Mouse (Mus musculus) spleen, postnatal 36 days (tissue): ENCODE data around the gene Psmb7.

Experiments used
- DNase-seq, 2 experiments: peaks; one replicate each; pipeline ENCODE4 v3.0.0; 2022; ENCODE audit warnings: low spot score in 2 of 2, mixed read lengths in 1 of 2

Psmb7 gene

DNA sequence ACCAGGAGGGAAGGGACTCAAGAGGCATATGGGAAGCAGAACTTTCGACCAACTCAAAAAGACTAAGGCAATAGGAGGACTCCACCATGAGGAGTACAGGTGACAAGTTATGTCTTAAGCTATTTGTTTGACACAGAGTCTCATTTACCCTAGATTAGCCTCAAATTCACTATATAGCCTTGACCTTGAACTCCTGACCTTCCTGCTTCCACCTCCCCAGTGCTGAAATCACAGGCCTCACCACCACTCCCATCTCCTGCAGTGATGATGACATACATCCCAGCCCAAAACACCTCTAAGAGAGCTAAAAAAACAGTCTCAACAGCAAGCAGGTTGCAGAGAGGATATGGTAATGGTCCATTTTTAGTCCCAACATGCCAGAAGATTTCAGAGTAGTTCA is 2.1 kb downstream of the Psmb7 start:
- DNase-seq, result no peak

DNA sequence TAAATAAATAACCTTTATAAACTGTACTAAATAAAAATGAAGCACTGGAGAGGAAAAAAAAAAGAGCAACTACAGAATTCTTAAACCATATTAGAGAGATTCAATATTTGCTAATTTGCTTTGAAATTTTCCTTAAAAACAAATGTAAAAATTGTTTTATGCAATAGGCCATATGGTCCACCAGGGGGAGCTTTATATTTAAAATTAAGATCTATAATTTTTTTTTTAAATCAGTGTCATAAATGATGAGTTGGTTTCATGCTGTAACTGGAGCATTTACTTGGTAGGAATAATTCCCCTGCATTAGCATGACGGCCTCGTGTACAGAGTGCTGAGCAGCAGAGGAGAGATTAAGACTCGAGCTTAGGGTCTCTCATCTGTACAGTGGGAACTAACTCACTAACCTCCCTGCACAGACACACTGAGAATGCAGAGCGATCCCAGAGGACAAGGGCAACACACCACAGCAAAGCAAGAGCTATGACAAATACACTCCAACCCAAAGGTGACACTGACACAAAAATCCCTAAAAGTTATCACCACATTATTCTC is 6.1 kb downstream of the Psmb7 start:
- no peak for DNase-seq

DNA sequence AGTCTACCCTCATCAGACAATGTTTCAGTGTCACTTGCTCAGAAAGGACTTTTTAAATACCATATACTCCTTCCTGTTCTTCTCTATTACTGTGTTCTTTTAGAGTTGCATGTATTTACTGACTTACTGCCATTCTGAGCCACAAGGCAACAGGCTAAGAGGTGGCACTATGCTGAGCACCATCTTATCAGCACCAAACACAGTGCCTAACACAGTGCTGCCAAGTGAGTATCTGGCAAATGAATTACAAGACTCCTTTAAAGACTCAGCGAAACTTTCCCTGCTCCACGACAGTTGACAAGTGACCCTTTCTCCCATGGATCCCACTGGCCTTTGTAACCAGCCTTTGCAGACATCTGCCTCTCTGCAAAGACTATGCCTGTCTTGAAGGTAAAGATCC is 13.3 kb downstream of the Psmb7 start:
- no peak for DNase-seq

DNA sequence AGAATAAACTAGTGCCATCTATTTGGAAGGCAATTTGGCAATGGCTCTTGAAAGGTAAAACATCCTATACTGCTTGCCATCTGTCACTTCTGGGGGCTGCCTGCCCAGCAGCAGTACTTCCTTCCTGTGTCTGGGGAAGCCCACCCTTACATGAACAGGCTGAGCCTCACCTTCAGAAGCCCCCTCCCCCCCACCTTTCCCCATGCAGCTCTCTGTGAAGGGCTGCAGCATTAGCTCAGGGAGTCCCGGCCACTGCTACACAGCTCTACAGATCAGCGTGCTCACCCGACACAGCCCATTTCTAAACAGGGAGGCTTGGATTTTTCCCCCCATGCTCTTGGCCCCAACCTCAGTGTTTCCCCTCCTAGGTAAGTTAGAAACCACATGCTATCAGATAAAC is 14.4 kb downstream of the Psmb7 start:
- DNase-seq, result no peak

DNA sequence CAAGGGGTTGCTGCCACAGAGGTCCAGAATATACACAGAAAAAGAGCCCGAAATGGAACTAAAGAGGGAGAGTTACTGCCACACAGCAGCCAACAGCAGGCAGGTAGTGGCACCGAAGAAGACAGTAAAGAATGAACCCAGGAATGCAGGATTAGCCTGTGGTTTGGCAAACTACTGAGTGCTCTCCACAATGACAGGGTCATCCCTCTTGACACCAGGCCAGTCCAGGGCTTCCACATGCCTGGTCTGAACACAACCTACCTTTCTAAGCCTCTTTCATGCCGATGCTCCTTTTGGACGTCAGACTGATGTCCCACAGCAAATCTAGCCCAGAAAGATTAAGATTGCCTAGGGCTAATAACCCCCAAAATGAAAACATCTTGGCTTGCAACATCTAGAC is 15.1 kb downstream of the Psmb7 start:
- DNase-seq, result no peak

DNA sequence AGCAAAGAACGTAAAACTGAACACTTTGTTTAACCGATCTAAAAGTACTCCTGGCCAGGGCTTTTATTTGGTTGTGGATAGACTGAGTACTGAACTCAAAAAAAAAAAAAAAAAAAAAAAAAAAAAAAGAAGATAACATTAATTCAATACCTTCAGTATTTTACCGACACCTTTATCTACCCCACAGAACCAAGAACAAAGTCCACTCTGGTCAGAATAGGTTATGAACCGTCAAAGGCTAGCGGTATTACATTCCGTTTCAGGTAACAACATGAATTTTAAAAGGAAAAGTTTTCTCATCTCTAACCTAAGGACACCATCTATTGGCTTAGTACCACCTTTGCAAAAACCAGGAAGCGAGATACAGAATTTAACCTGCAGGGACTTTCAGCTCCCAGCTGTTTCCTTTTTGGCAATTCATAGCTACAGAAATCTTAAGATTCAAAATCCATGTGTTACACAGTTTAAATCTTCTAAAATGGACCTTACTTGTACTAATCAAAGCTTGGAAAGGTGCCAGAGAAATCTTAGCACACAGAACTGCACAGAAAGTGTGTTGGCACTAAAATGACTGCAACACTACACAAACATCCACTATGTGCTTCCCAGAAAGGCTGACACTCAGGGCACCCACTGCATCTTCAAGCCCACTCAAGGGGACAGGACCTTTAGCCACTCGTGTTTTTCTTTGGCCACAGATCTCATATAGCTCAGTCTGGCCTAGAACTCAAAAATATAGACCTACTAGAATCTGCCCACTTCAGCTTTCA is 19.9 kb downstream of the Psmb7 start:
- no peak for DNase-seq

DNA sequence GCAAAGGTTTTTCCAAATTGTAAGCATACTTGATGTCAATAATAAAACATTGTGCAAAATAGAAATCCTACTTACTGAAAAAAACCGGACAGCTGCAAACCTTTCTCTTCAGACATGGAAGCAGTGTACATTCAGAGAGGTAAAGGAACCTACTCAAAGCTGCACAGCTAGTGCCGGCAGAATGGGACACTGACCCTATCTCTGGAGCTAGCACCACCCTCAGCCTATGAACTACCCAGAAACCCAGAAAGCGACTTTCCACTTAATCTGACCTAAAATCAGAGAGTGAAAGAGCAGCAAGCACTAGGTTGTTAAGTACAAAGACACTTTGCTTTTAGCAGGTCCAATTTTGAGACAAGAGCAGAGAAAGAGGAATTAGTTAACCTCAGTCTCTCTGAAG is 20.5 kb downstream of the Psmb7 start:
- DNase-seq, result no peak

DNA sequence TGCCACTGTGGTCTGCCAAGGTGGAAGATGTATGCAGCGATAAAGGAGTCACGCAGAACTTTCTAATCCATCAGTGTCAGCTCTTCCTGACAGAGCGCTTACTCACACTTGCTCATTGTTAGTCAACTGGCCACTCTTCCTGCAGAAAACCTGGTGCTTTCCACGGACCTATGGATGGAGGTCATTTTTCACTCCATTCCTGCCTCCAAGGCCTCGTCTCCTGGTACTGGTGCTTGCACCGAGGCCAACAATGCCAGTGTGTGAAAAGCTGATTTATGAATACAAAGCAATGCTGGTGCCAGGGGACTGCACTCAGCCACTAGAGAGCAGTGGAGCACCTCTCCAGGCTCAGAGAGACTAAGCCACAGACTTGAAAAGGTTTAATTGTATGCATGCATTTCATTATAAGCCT is 22.3 kb downstream of the Psmb7 start:
- DNase-seq, result no peak

DNA sequence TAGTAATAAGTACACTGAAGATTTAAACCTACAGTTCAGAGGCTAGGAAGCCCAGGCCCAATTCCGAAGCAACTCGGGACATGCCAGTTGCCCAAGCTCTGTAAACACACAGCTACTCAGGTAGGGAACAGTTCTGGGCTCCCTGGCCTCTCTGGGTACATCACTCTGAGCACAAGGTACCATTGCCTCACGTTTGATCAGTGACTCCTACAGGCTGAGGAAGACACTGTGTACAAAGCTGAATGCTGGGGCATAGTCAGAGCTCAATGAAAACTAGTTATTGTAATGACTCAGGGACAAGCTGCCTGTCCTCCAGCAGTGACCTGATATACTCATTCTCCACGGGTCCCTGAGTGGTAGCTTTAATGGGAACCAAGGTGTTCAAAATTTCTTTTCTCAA is 22.8 kb downstream of the Psmb7 start:
- no peak for DNase-seq

DNA sequence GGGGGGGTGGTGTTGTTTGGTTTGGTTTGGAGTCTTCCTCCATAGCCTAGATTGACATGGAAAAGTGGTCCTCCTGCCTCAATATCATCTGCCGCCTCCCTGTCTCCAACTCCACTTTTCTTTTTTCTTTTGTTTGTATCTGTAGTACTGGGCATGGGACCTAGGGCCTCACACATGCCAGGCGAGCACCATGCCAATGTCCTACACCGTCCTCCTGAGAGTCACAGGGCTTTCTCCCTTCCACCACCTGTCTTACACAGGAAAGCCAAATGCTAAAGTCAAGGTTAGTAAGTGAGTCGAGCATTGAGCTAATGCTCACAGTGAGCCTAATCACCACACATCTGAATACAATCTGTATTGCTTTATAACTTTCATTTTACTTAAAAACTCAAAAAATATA is 24.1 kb downstream of the Psmb7 start:
- DNase-seq, result no peak

DNA sequence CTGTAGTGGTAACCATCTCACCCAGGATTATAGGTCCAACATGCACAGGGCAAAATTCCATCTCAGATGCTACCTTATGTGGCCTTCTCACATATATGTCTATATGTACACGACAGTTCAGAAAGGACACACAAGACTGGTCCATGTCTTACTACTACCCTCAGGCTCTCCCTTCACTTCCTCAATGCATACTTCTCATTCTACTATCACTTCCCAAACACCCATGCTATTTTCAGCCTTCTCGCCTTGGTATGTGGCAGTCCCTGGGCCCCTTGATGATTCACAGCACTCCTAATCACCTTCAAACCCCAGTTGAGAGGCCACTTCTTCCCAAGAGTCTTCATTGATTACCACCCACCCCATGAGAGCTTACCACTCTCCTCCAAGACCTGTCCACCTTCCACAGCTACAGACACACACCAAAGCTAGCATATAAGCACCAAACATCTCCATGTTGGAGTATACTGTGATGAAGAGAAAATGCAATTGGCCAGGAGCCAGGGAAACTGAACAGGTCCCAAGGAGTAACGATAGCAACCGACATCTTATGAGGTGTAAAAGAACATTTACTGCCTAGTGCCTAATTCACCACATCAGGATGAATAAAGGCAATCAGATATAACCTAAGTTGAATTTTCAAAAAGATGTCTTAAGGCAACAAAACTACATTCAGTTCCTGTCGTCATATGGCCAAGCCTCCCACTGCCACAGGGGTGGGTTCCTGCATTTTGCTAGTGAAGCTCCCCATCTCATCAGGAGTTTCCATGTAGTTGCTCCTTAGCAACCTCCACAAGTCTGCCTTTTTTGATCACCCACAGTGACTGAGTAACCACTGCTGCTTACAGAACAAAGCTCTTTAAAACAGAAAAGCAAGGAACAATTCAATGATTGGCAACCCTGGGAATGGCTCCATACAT is 26.7 kb downstream of the Psmb7 start:
- no peak for DNase-seq

DNA sequence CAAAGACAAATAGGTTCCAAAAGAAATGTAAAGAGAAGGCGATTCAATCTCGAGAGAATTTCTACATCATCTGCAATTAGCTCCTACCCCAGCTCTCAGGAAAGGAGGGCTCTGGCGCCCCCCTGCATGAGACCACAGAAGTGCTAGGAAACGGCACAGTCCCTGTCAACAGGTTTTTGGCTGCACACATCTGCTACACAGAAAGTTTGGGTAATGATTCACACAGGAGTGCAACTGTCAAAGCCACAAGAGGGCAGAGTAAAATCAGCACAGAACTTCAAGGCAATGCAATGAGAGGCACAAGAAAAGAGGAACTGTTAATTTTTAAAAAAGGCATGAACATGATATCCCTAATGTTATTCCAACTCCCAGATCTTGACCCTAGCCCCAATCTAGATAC is 27.8 kb downstream of the Psmb7 start:
- no peak for DNase-seq

DNA sequence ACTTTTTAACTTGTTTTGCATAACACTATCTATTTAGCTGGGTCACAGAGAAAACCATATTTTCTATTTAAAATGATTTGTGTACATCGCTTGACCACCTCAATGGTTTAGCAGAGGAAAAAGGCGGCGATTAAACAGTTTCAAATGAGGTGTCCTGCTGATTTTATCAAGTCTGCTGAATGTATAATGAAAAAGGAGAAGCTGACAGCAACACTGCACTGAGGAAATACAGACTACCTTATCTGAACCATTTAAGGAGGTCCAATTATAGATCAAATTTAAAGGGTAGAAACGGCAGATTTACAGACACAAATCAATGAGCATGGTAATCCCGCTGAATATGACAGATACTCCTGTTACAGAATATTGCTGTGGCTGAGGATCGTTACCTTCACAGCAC is 29.4 kb downstream of the Psmb7 start:
- no peak for DNase-seq

DNA sequence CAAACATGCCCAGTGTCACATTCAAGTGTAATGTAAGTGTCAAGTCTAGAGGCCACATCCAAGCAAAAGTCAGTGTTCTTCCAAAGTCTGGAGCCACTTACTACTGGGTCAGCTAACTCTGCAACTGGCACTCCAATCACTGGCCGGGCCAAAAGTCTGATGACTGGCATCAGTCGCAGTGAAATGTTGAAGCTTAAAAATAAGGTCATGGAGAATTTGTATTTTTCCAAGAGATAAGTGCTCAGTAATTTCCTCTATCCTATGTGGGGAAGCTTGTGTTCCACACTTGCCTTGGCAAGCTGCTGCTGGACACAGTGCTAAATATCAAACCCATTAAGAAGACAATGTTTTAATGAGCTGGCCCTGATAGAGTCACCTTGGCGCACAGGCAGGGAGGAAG is 30.3 kb downstream of the Psmb7 start:
- no peak for DNase-seq

DNA sequence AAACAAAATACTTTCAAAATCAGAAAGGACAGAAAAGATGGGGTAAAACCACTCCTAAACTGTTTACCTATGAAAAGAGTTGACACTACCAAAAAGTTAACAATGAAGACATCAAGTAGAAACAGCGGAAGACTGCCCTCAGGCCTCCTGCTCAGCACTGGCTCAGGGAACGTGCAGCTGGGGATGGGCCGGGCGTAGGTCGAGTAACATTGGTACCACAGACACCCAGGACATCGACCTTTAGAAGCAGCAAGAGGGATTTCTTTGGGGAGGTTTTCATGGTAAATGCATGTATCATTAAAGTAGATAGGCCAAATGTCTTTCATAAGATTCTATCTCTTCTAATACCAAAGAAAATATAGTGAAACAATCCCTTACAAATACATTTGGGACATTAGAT is 31.3 kb downstream of the Psmb7 start:
- no peak for DNase-seq

DNA sequence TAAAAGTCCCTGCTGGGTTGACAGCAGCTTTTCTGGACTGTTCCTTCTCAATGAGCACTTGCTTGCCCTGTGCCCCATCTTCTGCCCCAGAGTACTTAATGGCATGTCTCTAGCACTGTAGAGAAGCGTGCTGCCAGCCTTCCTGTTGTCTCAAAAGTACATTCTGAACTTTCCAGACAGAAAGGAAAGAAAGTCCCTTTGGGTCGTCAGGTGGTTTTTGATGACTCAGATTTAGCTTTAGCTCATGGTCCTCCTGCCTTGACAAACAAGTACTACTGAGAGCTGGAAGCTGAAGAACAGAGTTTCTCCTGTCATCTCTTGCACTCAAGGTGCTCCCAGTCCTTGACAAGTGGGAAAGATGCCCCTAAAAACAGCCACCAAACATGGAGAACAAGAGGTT is 33.7 kb downstream of the Psmb7 start:
- DNase-seq, result no peak

DNA sequence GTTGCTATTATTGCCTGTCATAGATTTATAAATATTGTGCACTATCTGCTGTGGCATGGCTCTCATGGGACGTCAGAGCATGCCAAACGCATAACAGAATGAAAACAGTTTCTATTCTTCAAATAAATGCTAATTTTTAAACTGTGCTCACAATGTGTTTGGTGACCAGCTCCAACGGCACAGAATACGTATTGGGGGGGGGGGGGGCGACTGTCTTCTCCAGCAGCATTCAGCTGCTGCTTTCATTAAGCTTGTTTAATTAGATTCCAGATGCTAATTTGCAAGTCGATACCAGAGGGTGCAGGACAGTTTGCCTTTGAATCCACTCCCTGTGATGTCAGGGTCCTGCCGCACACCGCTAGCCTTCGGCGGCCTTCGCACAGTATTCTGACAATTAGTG is 34.6 kb downstream of the Psmb7 start:
- no peak for DNase-seq

DNA sequence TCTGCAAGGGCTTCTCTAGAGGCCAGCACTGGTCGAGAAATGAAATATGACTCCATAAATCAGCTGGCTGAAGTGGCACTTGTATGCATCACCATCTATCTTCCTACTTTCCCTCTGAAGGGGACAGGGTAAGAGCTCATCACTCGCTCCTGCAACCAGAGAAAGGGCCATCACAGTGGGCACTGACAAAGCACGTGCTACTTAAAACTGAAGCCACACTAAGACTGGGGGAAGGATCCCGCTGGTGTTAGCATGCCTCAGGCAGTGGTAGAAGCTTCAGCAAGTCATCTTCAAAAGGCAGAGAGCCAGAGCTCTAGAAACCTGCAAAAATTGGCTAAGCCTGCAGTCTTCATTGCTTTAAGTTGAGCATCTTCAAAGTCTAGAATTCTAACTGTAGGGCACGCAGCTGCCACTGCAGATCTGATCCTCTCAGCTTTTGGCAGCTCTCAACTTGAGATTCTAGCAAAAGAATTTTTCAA is 35.0 kb downstream of the Psmb7 start:
- no peak for DNase-seq

DNA sequence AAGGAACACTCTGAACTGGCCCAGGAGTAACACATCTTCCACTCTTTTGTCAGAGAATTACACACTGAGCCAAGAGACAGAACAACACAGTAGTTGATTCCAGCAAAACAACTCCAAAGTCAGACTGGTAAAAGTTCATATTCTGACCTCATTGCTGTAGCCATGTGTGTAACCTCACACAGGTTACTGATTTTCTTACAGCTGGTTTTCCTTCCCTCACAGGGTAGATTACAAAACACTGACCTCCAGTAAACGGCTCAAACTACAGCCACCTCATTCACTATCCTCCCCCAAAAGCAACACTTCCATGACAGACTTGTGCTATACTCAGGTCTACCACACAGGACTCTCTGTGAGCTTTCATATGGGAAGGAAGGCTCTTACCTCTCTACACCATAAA is 36.2 kb downstream of the Psmb7 start:
- no peak for DNase-seq

DNA sequence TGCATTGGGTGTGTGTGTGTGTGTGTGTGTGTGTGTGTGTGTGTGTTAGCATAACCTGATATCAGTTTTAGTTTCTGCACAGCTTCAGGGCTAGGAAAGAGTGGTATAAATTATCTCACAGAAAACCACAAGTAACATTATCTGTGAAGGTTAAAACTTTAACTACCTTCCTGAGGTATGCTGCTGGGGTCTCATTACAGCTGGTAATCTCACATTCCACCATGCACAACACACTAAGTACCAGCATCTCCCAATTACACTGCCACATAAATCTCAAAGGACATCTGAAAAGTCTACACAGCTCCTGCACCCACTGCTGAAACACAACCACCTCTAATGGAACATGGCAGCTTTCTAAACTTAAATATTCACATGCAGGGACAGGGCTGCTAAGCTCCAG is 43.0 kb downstream of the Psmb7 start:
- DNase-seq, result no peak

DNA sequence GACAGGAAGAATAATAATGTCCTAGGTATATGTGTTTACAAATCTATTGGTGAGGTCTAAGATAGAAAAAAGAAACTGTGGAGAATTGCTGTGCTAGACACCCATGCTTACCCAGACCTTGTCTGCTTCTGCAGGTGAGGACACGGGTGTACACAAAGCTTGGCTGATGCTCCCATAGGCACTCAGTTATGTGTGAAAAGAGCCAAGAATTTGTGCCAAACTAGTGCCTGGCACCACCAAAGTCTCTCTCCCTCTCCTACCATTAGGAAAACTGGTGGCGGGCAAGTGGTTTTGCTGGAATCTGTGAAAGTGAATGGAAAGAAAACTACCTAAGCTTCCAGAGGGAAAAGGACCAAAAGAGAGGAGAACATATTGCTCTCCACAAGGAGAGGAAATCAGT is 45.5 kb downstream of the Psmb7 start:
- DNase-seq, result no peak

DNA sequence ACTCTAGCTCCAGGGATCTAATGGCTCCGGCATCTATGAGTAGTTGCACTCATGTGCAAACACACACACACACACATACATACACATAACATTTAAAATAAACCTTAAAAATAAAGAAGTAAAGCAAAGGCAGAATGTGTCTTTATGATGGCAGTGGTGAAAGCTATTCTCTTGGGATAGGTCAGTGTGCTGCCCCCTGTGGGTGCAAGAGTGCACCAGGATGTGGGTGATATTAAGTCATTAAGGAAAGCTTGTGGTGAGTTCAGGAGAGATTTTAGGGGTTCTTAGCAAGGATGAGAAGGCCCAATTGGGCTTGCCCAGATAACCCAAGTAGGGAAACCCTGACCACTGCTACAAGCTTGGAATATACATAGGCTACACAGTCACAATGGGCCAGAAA is 46.0 kb downstream of the Psmb7 start:
- DNase-seq, result no peak

DNA sequence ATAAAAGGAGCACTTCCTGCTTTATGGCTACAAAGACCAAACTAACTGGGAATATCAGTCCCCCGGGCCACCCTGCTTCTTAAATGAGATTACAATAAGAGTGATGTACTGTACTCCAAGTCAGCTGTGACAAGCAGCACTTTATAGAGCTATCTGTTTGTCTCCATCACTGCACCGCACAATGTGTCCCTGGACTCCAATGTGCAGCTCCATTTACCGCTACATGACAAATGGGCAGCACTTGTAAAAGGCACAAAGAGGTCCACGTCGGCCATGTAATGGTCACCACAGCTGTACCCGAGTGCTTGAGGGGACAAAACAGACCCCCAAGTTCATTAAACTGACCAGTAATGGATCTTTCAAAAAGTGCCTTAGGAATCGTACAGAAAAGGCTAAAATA is 49.0 kb downstream of the Psmb7 start:
- no peak for DNase-seq
